Mouse (Mus musculus): ENCODE results near the gene Fam133b. TPM values are rescaled to one million over a fixed set of nuclear protein-coding genes. Genes with fewer than 3 reads are reported as not detected.
"Not testable (repeated sequence)": the region's sequence is repeated elsewhere in the genome, so short reads cannot be mapped to it uniquely, and the experiment has no call there.

Gene Fam133b
- polyA plus RNA-seq, 1 experiment, result 28.5 TPM

GRCm38 (mm10) chr5:3596399-3596766 is 52.8 kb downstream of the Fam133b start, which contains the start of gene Rbm48:
Gene Rbm48, minus strand, starts transcription at chr5:3596585.
- peak; percentile 72 to 88 for DNase-seq (ENCODE audit: extremely low spot score in 1 of 2, low spot score in 1 of 2)

GRCm38 (mm10) chr5:3597171-3597570 is 53.5 kb downstream of the Fam133b start:
- DNase-seq (ENCODE audit: extremely low spot score in 1 of 2, low spot score in 1 of 2), result no peak

- DNase-seq (ENCODE audit: extremely low spot score in 1 of 2, low spot score in 1 of 2), result no peak
These were observed 55.1 kb downstream of the Fam133b start for GRCm38 (mm10) chr5:3598766-3599165.

- no peak for DNase-seq (ENCODE audit: extremely low spot score in 1 of 2, low spot score in 1 of 2)
These were observed 56.7 kb downstream of the Fam133b start for GRCm38 (mm10) chr5:3600298-3600697.

- DNase-seq (ENCODE audit: extremely low spot score in 1 of 2, low spot score in 1 of 2), result no peak
These were observed 57.2 kb downstream of the Fam133b start for GRCm38 (mm10) chr5:3600790-3601189.

GRCm38 (mm10) chr5:3607114-3607513 is 63.5 kb downstream of the Fam133b start:
- no peak for DNase-seq (ENCODE audit: extremely low spot score in 1 of 2, low spot score in 1 of 2)

GRCm38 (mm10) chr5:3609241-3609640 is 65.6 kb downstream of the Fam133b start:
- no peak for DNase-seq (ENCODE audit: extremely low spot score in 1 of 2, low spot score in 1 of 2)

- not testable (repeated sequence) for DNase-seq (ENCODE audit: extremely low spot score in 1 of 2, low spot score in 1 of 2)
These were observed 68.2 kb downstream of the Fam133b start for GRCm38 (mm10) chr5:3611835-3612234.

Other genes starting within 250 kb of the Fam133b start
- gene Cdk6, start 202.3 kb upstream of the Fam133b start, polyA plus RNA-seq (2012; rRNA removed), result 1.7 TPM in 2 replicates
- 6.0 and 7.8 TPM in 2 replicates for gene 1700109H08Rik, start 27.7 kb downstream of the Fam133b start, polyA plus RNA-seq (2012; rRNA removed)
- 26.5 and 28.9 TPM in 2 replicates for gene Pex1, start 52.2 kb downstream of the Fam133b start, polyA plus RNA-seq (2012; rRNA removed)
- gene Rbm48, start 52.8 kb downstream of the Fam133b start, polyA plus RNA-seq (2012; rRNA removed), result 11.7 and 12.0 TPM in 2 replicates
- 0.08 TPM in 1 of 2 replicates, not detected in the other for gene Tmbim7, start 107.3 kb downstream of the Fam133b start, polyA plus RNA-seq (2012; rRNA removed)
- 87.7 and 94.5 TPM in 2 replicates for gene Gatad1, start 113.4 kb downstream of the Fam133b start, polyA plus RNA-seq (2012; rRNA removed)

Data from frontal cortex, adult 2 months (tissue).